Comparison of ENCODE assay signal across 8 mouse cellular contexts in the genomic region with DNA sequence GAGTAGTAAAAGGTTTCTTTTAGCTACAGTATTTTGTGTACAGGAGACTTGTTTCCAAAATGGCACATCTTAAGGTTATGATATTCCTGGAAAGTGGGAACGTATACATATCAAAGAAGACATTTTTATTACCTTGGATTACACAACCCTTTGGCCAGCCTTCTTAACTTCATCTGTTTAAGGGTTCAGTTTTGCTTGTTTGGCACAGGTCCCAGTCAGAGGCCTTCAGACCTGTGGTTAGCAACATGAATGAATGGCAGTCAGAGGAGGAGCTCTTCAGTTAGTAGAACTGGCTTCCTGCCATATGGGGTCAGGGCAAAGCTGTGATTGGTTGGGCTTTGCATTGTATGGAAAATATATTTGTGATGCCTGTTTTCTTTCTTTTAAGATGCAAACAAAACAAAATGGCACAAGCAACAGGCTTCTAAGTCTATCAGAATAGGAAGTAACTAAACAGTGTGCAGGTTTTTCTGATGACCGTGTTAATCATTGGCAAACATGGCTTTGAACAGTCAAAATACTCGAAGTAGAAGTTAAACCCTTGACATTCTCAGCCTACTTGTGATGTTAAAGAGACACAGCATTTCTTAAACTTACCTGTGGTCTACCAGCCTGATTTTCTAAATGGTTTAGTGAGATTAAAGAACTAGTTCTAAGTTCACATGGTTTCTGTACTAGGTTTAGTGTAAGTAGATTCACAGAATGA.
DNase-seq lines count a peak whose midpoint lies in the region; ATAC-seq lines count a peak whose summit lies in the region.

No protein-coding gene starts in this region.

- H3K27me3 ChIP-seq in hindbrain, embryonic 14.5 days (ENCODE audit: control insufficient read depth, insufficient read depth, low read length): no peaks in the 10 kb centered on the region
- no peaks in the 10 kb centered on the region for H3K27me3 ChIP-seq in hindbrain, embryonic 13.5 days

- H3K36me3 ChIP-seq in hindbrain, embryonic 14.5 days (replicated peaks; ENCODE audit: control insufficient read depth, insufficient read depth): peaks cover 45% of the 10 kb centered on the region
- peaks cover 31% of the 10 kb centered on the region for H3K36me3 ChIP-seq in hindbrain, embryonic 13.5 days

- H3K4me2 ChIP-seq in hindbrain, embryonic 14.5 days (replicated peaks): no peak overlapping the region
- no peak overlapping the region for H3K4me2 ChIP-seq in hindbrain, embryonic 13.5 days

- peak; percentile 57; the same call in 1 of the 2 replicates for ATAC-seq in hindbrain, embryonic 14.5 days (ENCODE audit: low FRiP score)
- ATAC-seq in hindbrain, embryonic 13.5 days (ENCODE audit: low FRiP score): no peak
- no peak for ATAC-seq in monocyte, adult 5-6 weeks (replicated peaks; ENCODE audit: insufficient number of reproducible peaks, low FRiP score, low TSS enrichment, poor library complexity, severe bottlenecking)
- ATAC-seq in granulocyte monocyte progenitor cell, adult 5-6 weeks (replicated peaks; ENCODE audit: poor library complexity, severe bottlenecking): no peak; the same call in 1 of the 2 replicates

- H3K4me1 ChIP-seq in hindbrain, embryonic 14.5 days (replicated peaks; ENCODE audit: control insufficient read depth, insufficient read depth, low read length): no peaks in the 10 kb centered on the region
- no peaks in the 10 kb centered on the region for H3K4me1 ChIP-seq in hindbrain, embryonic 13.5 days (replicated peaks)

- no peak overlapping the region for H3K27ac ChIP-seq in hindbrain, embryonic 14.5 days
- no peak overlapping the region for H3K27ac ChIP-seq in hindbrain, embryonic 13.5 days

- WGBS in hindbrain, embryonic 14.5 days: 76% methylated on average over 3 of the region's 3 CpGs
- 72% methylated on average over 3 of the region's 3 CpGs for WGBS in hindbrain, embryonic 13.5 days

- no peaks in the 10 kb centered on the region for H3K9me3 ChIP-seq in hindbrain, embryonic 14.5 days (ENCODE audit: control insufficient read depth, low read length)
- no peaks in the 10 kb centered on the region for H3K9me3 ChIP-seq in hindbrain, embryonic 13.5 days

- peak; percentile 38 for DNase-seq in hindbrain, embryonic 14.5 days (ENCODE audit: low spot score)
- peak; percentile 79 to 93 for DNase-seq in adrenal gland, adult (ENCODE audit: inconsistent age in 2 of 2, low spot score in 1 of 2)
- peak; percentile 48 for DNase-seq in kidney, adult 18-20 months
- DNase-seq in lung, postnatal 4 days: peak; percentile 50 to 51
- no peak for DNase-seq in T-cell, adult 2 months (ENCODE audit: low spot score)

- H3K9ac ChIP-seq in hindbrain, embryonic 14.5 days: no peak overlapping the region
- no peak overlapping the region for H3K9ac ChIP-seq in hindbrain, embryonic 13.5 days

- H3K4me3 ChIP-seq in hindbrain, embryonic 14.5 days (replicated peaks; ENCODE audit: low read length): no peak overlapping the region
- H3K4me3 ChIP-seq in hindbrain, embryonic 13.5 days: no peak overlapping the region
